Mouse (Mus musculus) testis, adult 2 months (tissue): ENCODE data around the gene Nop56.

ENCODE experiments used
- CTCF ChIP-seq: fragments of 200-500 bp; IDR thresholded peaks from 2 replicates; pipeline ENCODE4 v1.5.1; 2012; ENCODE audit warnings: low read depth, mild to moderate bottlenecking, inconsistent platforms, low read length, moderate library complexity; ENCODE audit not compliant: control insufficient read depth, insufficient read depth, insufficient replicate concordance
- POLR2A ChIP-seq: fragments of 200-500 bp; IDR thresholded peaks from 2 replicates; pipeline ENCODE4 v1.6.1; 2012; ENCODE audit warnings: low read depth, mild to moderate bottlenecking, inconsistent platforms, low read length, moderate library complexity; ENCODE audit not compliant: control insufficient read depth

DNA sequence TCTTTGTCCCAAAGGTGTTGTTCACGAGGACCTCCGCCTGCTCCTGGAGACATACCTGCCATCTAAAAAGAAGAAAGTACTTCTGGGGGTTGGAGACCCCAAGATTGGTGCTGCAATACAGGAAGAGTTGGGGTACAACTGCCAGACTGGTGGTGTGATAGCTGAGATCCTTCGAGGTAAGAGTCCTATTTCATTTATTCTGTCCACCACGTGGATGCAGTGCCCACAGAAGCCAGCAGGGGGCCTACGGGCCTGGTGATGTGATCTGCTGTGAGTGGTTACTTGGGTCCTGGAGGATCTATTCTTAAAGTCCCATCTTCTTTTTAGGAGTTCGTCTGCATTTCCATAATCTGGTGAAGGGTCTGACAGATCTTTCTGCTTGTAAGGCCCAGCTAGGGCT, 1.4 kb downstream of the Nop56 start:
- TF ChIP-seq CTCF (peak; percentile 70; the same call in 1 of the 2 replicates), POLR2A (no peak)
